8 mouse cellular contexts compared by ENCODE assay signal in genomic region chr19:7557328-7557822, GRCm38 (mm10). TPM values are rescaled to one million over a fixed set of nuclear protein-coding genes. Genes with fewer than 3 reads are reported as not detected.
A peak's percentile ranks its signal among the peaks of the same experiment; 100 is the strongest.
DNase-seq lines count a peak whose midpoint lies in the region; ATAC-seq and TF ChIP-seq lines count a peak whose summit lies in the region.

Gene Pla2g16 (plus strand): TSS chr19:7557459.

- H3K9me3 ChIP-seq in CH12.LX (replicated peaks; ENCODE audit: low read length): no peaks in the 10 kb centered on the region
- H3K9me3 ChIP-seq in forebrain, embryonic 12.5 days: no peaks in the 10 kb centered on the region
- H3K9me3 ChIP-seq in lung, embryonic 15.5 days: no peaks in the 10 kb centered on the region

- under 1% methylated on average over 27 of the region's 27 CpGs for WGBS in forebrain, embryonic 12.5 days
- WGBS in large intestine, adult 2 months: 2% methylated on average over 27 of the region's 27 CpGs
- WGBS in lung, embryonic 15.5 days: 2% methylated on average over 27 of the region's 27 CpGs
- WGBS in olfactory bulb, adult 2 months: 2% methylated on average over 27 of the region's 27 CpGs

- TF ChIP-seq EP300 in CH12.LX (IDR thresholded peaks at IDR 0.05; ENCODE audit: low read length): no peak

- TF ChIP-seq RAD21 in CH12.LX (IDR thresholded peaks at IDR 0.05; ENCODE audit: low read depth, low read length): no peak

- in situ Hi-C loops in CH12.LX (cut with MboI; ENCODE audit: low pct_ligation_motif_present, low pct_unique_long_range_greater_than_20kb, low sequenced_read_pairs): no loop called here

- dilution Hi-C loops in CH12.LX (cut with MboI; ENCODE audit: extremely low pct_ligation_motif_present, extremely low pct_unique_long_range_greater_than_20kb, low sequenced_read_pairs): no loop called here

- peak within 1 kb of the TSS; percentile 93 for H3K9ac ChIP-seq in CH12.LX (ENCODE audit: insufficient read depth, low read depth)
- peak within 1 kb of the TSS; percentile 42; the same call in 1 of the 2 replicates for H3K9ac ChIP-seq in forebrain, embryonic 12.5 days
- H3K9ac ChIP-seq in lung, embryonic 15.5 days: peak within 1 kb of the TSS; percentile 48

- no peaks in the 10 kb centered on the region; the same call in 1 of the 2 replicates for H3K79me2 ChIP-seq in CH12.LX (replicated peaks; ENCODE audit: control insufficient read depth, extremely low read depth, insufficient read depth, poor library complexity, severe bottlenecking)

- TF ChIP-seq POLR2A in CH12.LX (IDR thresholded peaks at IDR 0.05; ENCODE audit: low read depth, low read length): peak; percentile 65
- no peak for TF ChIP-seq POLR2A in bone marrow macrophage, adult 2 months (IDR thresholded peaks at IDR 0.05; ENCODE audit: borderline replicate concordance, low read depth, low read length)
- no peak for TF ChIP-seq POLR2A in olfactory bulb, adult 2 months (IDR thresholded peaks at IDR 0.05; ENCODE audit: insufficient read depth, low read depth, low read length)

- TF ChIP-seq CTCF in CH12.LX (conservative IDR thresholded peaks at IDR 0.05 in 1 of 2, IDR thresholded peaks at IDR 0.05 in 1 of 2; ENCODE audit: low read depth in 2 of 2, low read length in 2 of 2): no peak
- no peak for TF ChIP-seq CTCF in bone marrow macrophage, adult 2 months (IDR thresholded peaks at IDR 0.05; ENCODE audit: low read depth, low read length)
- no peak for TF ChIP-seq CTCF in olfactory bulb, adult 2 months (IDR thresholded peaks at IDR 0.05; ENCODE audit: insufficient read depth, low read depth, low read length)

- H3K4me3 ChIP-seq in CH12.LX (replicated peaks in 1 of 3; ENCODE audit: low read depth in 2 of 3, low read length in 2 of 3, poor library complexity in 1 of 3): peak within 1 kb of the TSS; percentile 58 to 79 (median 77)
- H3K4me3 ChIP-seq in bone marrow macrophage, adult 2 months (ENCODE audit: insufficient read depth, low read length): peak within 1 kb of the TSS; percentile 62
- peak within 1 kb of the TSS; percentile 36 for H3K4me3 ChIP-seq in forebrain, embryonic 12.5 days (replicated peaks)
- H3K4me3 ChIP-seq in lung, embryonic 15.5 days: peak within 1 kb of the TSS; percentile 56
- peak within 1 kb of the TSS; percentile 35 for H3K4me3 ChIP-seq in olfactory bulb, adult 2 months (ENCODE audit: insufficient read depth, low read depth, low read length)

- H3K36me3 ChIP-seq in CH12.LX (replicated peaks in 1 of 2; ENCODE audit: control insufficient read depth in 1 of 2, insufficient read depth in 1 of 2, low read length in 1 of 2): peaks cover 0 to 8% of the 10 kb centered on the region in 2 experiments
- H3K36me3 ChIP-seq in forebrain, embryonic 12.5 days (replicated peaks): no peaks in the 10 kb centered on the region
- H3K36me3 ChIP-seq in lung, embryonic 15.5 days: no peaks in the 10 kb centered on the region

- H3K27ac ChIP-seq in CH12.LX (ENCODE audit: insufficient read depth, low read depth): peak within 1 kb of the TSS; percentile 54
- no peak within 1 kb of the TSS for H3K27ac ChIP-seq in bone marrow macrophage, adult 2 months (ENCODE audit: insufficient read depth, low read depth, low read length)
- H3K27ac ChIP-seq in forebrain, embryonic 12.5 days: no peak within 1 kb of the TSS
- H3K27ac ChIP-seq in lung, embryonic 15.5 days: no peak within 1 kb of the TSS
- H3K27ac ChIP-seq in olfactory bulb, adult 2 months (ENCODE audit: insufficient read depth, low read depth, low read length): peak within 1 kb of the TSS; percentile 23; the same call in 1 of the 2 replicates

- peaks cover 1% of the 10 kb centered on the region for H3K27me3 ChIP-seq in CH12.LX (replicated peaks)
- H3K27me3 ChIP-seq in forebrain, embryonic 12.5 days: peaks cover 13% of the 10 kb centered on the region; the same call in 1 of the 2 replicates
- H3K27me3 ChIP-seq in lung, embryonic 15.5 days: no peaks in the 10 kb centered on the region

- peak; percentile 50 for DNase-seq in CH12.LX (ENCODE audit: extremely low read depth)
- DNase-seq in heart, postnatal 14 days: peak; percentile 70 to 76
- peak; percentile 65 for DNase-seq in large intestine, adult 2 months (ENCODE audit: low read depth, low spot score)
- peak; percentile 33 to 61 for DNase-seq in thymus, postnatal 10 days (ENCODE audit: low spot score in 2 of 2)

- H3K4me2 ChIP-seq in CH12.LX (ENCODE audit: insufficient read depth, low read depth, poor library complexity, severe bottlenecking): peak within 1 kb of the TSS; percentile 45
- H3K4me2 ChIP-seq in forebrain, embryonic 12.5 days: peak within 1 kb of the TSS; percentile 60
- H3K4me2 ChIP-seq in lung, embryonic 15.5 days: peak within 1 kb of the TSS; percentile 84

- intact Hi-C loops in heart, postnatal 14 days (cut with DNase I): loop anchor here (5.0 kb wide), 1 partner anchor 35 kb away; no protein-coding TSS in a partner anchor

- ATAC-seq in forebrain, embryonic 12.5 days (ENCODE audit: low FRiP score): peak; percentile 70
- ATAC-seq in lung, embryonic 15.5 days (ENCODE audit: borderline replicate concordance, extremely low read depth, low FRiP score, low TSS enrichment): peak; percentile 88

- H3K4me1 ChIP-seq in CH12.LX (ENCODE audit: control insufficient read depth in 1 of 2, insufficient read depth in 2 of 2): peaks cover 3 to 32% of the 10 kb centered on the region in 2 experiments; a peak in 3 of 4 replicates
- 0 out of 2 replicates have a peak, but pooled peaks cover 4% of the 10 kb centered on the region for H3K4me1 ChIP-seq in bone marrow macrophage, adult 2 months (ENCODE audit: control insufficient read depth, insufficient read depth, low read length)
- peaks cover 5% of the 10 kb centered on the region; the same call in 1 of the 2 replicates for H3K4me1 ChIP-seq in forebrain, embryonic 12.5 days
- H3K4me1 ChIP-seq in lung, embryonic 15.5 days: peaks cover 4% of the 10 kb centered on the region; the same call in 1 of the 2 replicates
- peaks cover 6% of the 10 kb centered on the region for H3K4me1 ChIP-seq in olfactory bulb, adult 2 months (ENCODE audit: control insufficient read depth, insufficient read depth, low read length)

TF ChIP-seq in CH12.LX, 34 proteins besides CTCF, POLR2A, EP300 and RAD21 (continues in another document):
- peak; percentile 62; the same call in 1 of the 2 replicates for TF ChIP-seq MAX (IDR thresholded peaks at IDR 0.05; ENCODE audit: low read length)
- no peak for TF ChIP-seq USF2 (conservative IDR thresholded peaks at IDR 0.05; ENCODE audit: low read depth, low read length)
- peak; percentile 6; the same call in 1 of the 2 replicates for TF ChIP-seq IRF4 (IDR thresholded peaks at IDR 0.05; ENCODE audit: low read depth, low read length)
- no peak for TF ChIP-seq ZNF384 (IDR thresholded peaks at IDR 0.05; ENCODE audit: low read depth, low read length)
- no peak for TF ChIP-seq CHD1 (IDR thresholded peaks at IDR 0.05; ENCODE audit: low read depth, low read length)
- no peak for TF ChIP-seq SMC3 (IDR thresholded peaks at IDR 0.05; ENCODE audit: low read depth, low read length)
- TF ChIP-seq E2F4 (IDR thresholded peaks at IDR 0.05; ENCODE audit: insufficient replicate concordance, low read depth, low read length): no peak
- peak; percentile 58 for TF ChIP-seq MXI1 (IDR thresholded peaks at IDR 0.05; ENCODE audit: low read depth, low read length)
- no peak for TF ChIP-seq MAFK (IDR thresholded peaks at IDR 0.05; ENCODE audit: insufficient replicate concordance, low read length)
- no peak for TF ChIP-seq USF1 (IDR thresholded peaks at IDR 0.05; ENCODE audit: low read depth, low read length)
- no peak for TF ChIP-seq PAX5 (IDR thresholded peaks at IDR 0.05; ENCODE audit: low read length)
- no peak for TF ChIP-seq GABPA (IDR thresholded peaks at IDR 0.05; ENCODE audit: insufficient replicate concordance, low read depth, low read length)
- no peak for TF ChIP-seq BHLHE40 (IDR thresholded peaks at IDR 0.05; ENCODE audit: low read depth, low read length)
- no peak; the same call in 1 of the 2 replicates for TF ChIP-seq SIN3A (IDR thresholded peaks at IDR 0.05; ENCODE audit: low read length)
- no peak for TF ChIP-seq ELF1 (IDR thresholded peaks at IDR 0.05; ENCODE audit: low read depth, low read length)
- TF ChIP-seq MEF2A (IDR thresholded peaks at IDR 0.05; ENCODE audit: borderline replicate concordance, low read depth, low read length): no peak
- no peak for TF ChIP-seq HCFC1 (IDR thresholded peaks at IDR 0.05; ENCODE audit: low read depth, low read length)
- TF ChIP-seq MYC (IDR thresholded peaks at IDR 0.05; ENCODE audit: low read depth, low read length): no peak
- TF ChIP-seq MAZ (IDR thresholded peaks at IDR 0.05; ENCODE audit: low read depth, low read length): 0 out of 2 replicates have a peak, but pooled peaks have one; percentile 20
- TF ChIP-seq ETS1 (conservative IDR thresholded peaks at IDR 0.05; ENCODE audit: low read depth, low read length): no peak
- TF ChIP-seq KAT2A (IDR thresholded peaks at IDR 0.05; ENCODE audit: insufficient replicate concordance, low read length): no peak
- TF ChIP-seq UBTF (IDR thresholded peaks at IDR 0.05; ENCODE audit: low read depth, low read length): 0 out of 2 replicates have a peak, but pooled peaks have one; percentile 60
- peak; percentile 29; the same call in 1 of the 2 replicates for TF ChIP-seq NELFE (IDR thresholded peaks at IDR 0.05; ENCODE audit: low read depth, low read length)
- no peak for TF ChIP-seq JUND (conservative IDR thresholded peaks at IDR 0.05; ENCODE audit: low read depth, low read length)
- peak; percentile 18; the same call in 1 of the 2 replicates for TF ChIP-seq TCF12 (IDR thresholded peaks at IDR 0.05; ENCODE audit: low read depth, low read length)
- no peak for TF ChIP-seq ZKSCAN1 (IDR thresholded peaks at IDR 0.05; ENCODE audit: borderline replicate concordance, low read depth, low read length)
- no peak for TF ChIP-seq JUN (IDR thresholded peaks at IDR 0.05; ENCODE audit: insufficient read depth, low read depth, low read length)
- TF ChIP-seq CHD2 (IDR thresholded peaks at IDR 0.05; ENCODE audit: low read length): no peak
- TF ChIP-seq POLR2AphosphoS2 (IDR thresholded peaks at IDR 0.05; ENCODE audit: low read depth, low read length): no peak

RNA-seq across cellular contexts. Expression of gene Pla2g16, which starts in this region (rescaled TPM):
- total RNA-seq in CH12.LX (2012; rRNA removed) (19.9 and 28.2 TPM in 2 replicates), CH12.LX (2014; rRNA removed) (17.9 and 19.5 TPM in 2 replicates)
- polyA plus RNA-seq in CH12.LX (2012; ENCODE audit: insufficient read length, low read depth): 12.5 and 15.4 TPM in 2 replicates
- 5.4 and 5.7 TPM in 2 replicates for polyA plus RNA-seq in bone marrow macrophage, adult 2 months (2012; ENCODE audit: insufficient read depth, insufficient read length, missing spikeins)
- 4.4 and 5.0 TPM in 2 replicates for polyA plus RNA-seq in forebrain, embryonic 12.5 days (2016; fragmentation: Nextera tagmentation; extraction: Ambion mirVana)
- total RNA-seq in heart, postnatal 14 days (2021): 10 to 100 TPM; 77.3 to 83.3 TPM
- 27.6 and 40.2 TPM in 2 replicates for polyA plus RNA-seq in large intestine, adult 2 months (2012; rRNA removed)
- polyA plus RNA-seq in lung, embryonic 15.5 days (2015; fragmentation: Nextera tagmentation; extraction: Ambion mirVana): 13.1 and 16.6 TPM in 2 replicates
- not detected in 2 replicates for polyA plus RNA-seq in olfactory bulb, adult 2 months (2012; ENCODE audit: insufficient read depth, insufficient read length, low replicate concordance, missing spikeins)

Comparison
In these comparisons a context has a peak if more than half of its experiments do, and no peak if none do; other contexts are left out.
1. H3K27ac ChIP-seq: peak in CH12.LX (single experiment) and olfactory bulb, adult 2 months (single experiment); none in bone marrow macrophage, adult 2 months (single experiment), forebrain, embryonic 12.5 days (single experiment) and lung, embryonic 15.5 days (single experiment).
2. H3K9ac ChIP-seq: peak in every context shown above with its lines; median percentile 93 in CH12.LX; 48 in lung, embryonic 15.5 days; 42 in forebrain, embryonic 12.5 days.
3. Peak in every context shown above with its lines, with median percentiles within 50 percentile points of each other: DNase-seq, H3K4me2 ChIP-seq and H3K4me3 ChIP-seq.